ENCODE assay signal across 8 mouse cellular contexts in genomic region chr8:114439334-114440204, GRCm38 (mm10). TPM values are rescaled to one million over a fixed set of nuclear protein-coding genes. Genes with fewer than 3 reads are reported as not detected.
DNase-seq lines count a peak whose midpoint lies in the region; ATAC-seq lines count a peak whose summit lies in the region.

Wwox (plus strand) TSS chr8:114439655.

- intact Hi-C loops in gastrocnemius, postnatal 14 days (cut with DNase I; ENCODE audit: low total_unique reads): loop anchor here (10.0 kb wide), 1 partner anchor 355 kb away; no protein-coding TSS in a partner anchor
- intact Hi-C loops in left cerebral cortex, postnatal 10 days (cut with DNase I): loop anchor here (2.0 to 10.0 kb wide), 4 partner anchors 359 to 1925 kb away; no protein-coding TSS in a partner anchor

- ATAC-seq in inflammation-experienced regulatory T-cells, adult 6 months: peak; percentile 91
- ATAC-seq in megakaryocyte-erythroid progenitor cell, adult 5-6 weeks (replicated peaks; ENCODE audit: low FRiP score, low TSS enrichment, poor library complexity, severe bottlenecking): peak; percentile 96

- DNase-seq in adrenal gland, adult (ENCODE audit: inconsistent age in 2 of 2, low spot score in 1 of 2): peak; percentile 100
- DNase-seq in embryo, embryonic 10.5 days (ENCODE audit: low spot score): peak; percentile 97
- DNase-seq in gastrocnemius, postnatal 14 days: peak; percentile 97
- DNase-seq in left cerebral cortex, postnatal 10 days (ENCODE audit: extremely low spot score in 1 of 2, low spot score in 2 of 2): peak; percentile 98 to 99
- peak; percentile 100 for DNase-seq in right cerebral cortex, postnatal 25 days
- DNase-seq in urinary bladder, postnatal 4 days (ENCODE audit: low spot score in 2 of 2): peak; percentile 99

RNA-seq across cellular contexts. Expression of gene Wwox, which starts in this region (rescaled TPM):
- 1 to 10 TPM; 7.2 to 7.8 TPM for total RNA-seq in gastrocnemius, postnatal 14 days (2021)
- 10 to 100 TPM in 2 of 3 experiments, 1 to 10 TPM in 1; 8.6 to 17.2 (median 12.6) TPM for polyA plus RNA-seq in inflammation-experienced regulatory T-cells, adult 6 months (2017; shearing (Covaris generic))
- 10 to 100 TPM; 12.5 to 13.4 TPM for total RNA-seq in left cerebral cortex, postnatal 10 days (2021)
- total RNA-seq in megakaryocyte-erythroid progenitor cell, adult 5-6 weeks (2014; fragmentation: Nextera tagmentation): 28.7 and 31.9 TPM in 2 replicates
- 8.5 and 10.3 TPM in 2 replicates for total RNA-seq in megakaryocyte-erythroid progenitor cell, adult 5-6 weeks (2017)

Comparison
In these comparisons a context has a peak if more than half of its experiments do, and no peak if none do; other contexts are left out.
1. Peak in every context shown above with its lines: DNase-seq and ATAC-seq.